Mouse (Mus musculus): ENCODE results near the gene Slc30a7.

DNA sequence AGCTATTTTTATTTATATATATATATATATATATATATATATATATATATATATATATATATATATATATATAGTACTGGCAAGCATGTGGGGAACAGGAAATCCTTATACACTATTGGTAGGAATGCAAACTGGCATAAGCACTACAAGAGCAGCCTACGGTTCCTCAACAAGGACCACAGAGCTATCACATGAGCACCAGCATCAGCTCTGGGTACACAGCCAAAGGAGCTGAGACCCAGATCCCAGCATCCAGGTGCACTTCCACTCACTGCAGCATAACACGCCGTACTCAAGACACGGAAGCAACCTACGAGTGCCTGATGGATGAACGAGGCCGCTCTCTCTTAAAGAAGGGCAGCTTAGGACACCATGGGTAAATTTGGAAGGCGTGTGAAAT, 24.0 kb downstream of the Slc30a7 start:
- TF ChIP-seq EP300 (IDR thresholded peaks at IDR 0.05; ENCODE audit: low read depth) (no peak), CTCF (IDR thresholded peaks at IDR 0.05; ENCODE audit: low read depth) (no peak)

Data from heart, postnatal 0 days (tissue).